Mouse (Mus musculus) midbrain, embryonic 16.5 days (tissue): Measurements from ENCODE around the gene Lyve1. TPM values are rescaled to one million over a fixed set of nuclear protein-coding genes. Genes with fewer than 3 reads are reported as not detected.

Experiments used
- ATAC-seq: fragments of 200-750 bp; cut with Nextera tagmentation; 2 replicates; pipeline ENCODE4 v1.8.0; 2017; ENCODE audit warnings: moderate TSS enrichment
- H3K27ac ChIP-seq: fragments of 300-500 bp; sonication (generic); 2 replicates; pipeline ENCODE4 v1.5.1; 2014; ENCODE audit warnings: mild to moderate bottlenecking, low read length, mixed read lengths
- H3K27me3 ChIP-seq: fragments of 300-500 bp; sonication (generic); 2 replicates; pipeline ENCODE4 v1.6.1; 2014; ENCODE audit warnings: low read depth, low read length, mixed read lengths; ENCODE audit not compliant: control insufficient read depth, insufficient read depth
- H3K36me3 ChIP-seq: fragments of 300-500 bp; sonication (generic); 2 replicates; pipeline ENCODE4 v1.6.1; 2014; ENCODE audit warnings: mild to moderate bottlenecking, low read length, moderate library complexity, mixed read lengths; ENCODE audit not compliant: control insufficient read depth, insufficient read depth
- H3K4me1 ChIP-seq: fragments of 300-500 bp; sonication (generic); 2 replicates; pipeline ENCODE4 v1.6.1; 2014; ENCODE audit warnings: mild to moderate bottlenecking, low read length, mixed read lengths; ENCODE audit not compliant: control insufficient read depth, insufficient read depth
- H3K4me2 ChIP-seq: fragments of 300-500 bp; sonication (generic); 2 replicates; pipeline ENCODE4 v1.6.1; 2014; ENCODE audit warnings: mild to moderate bottlenecking, low read length, mixed read lengths
- H3K4me3 ChIP-seq: fragments of 300-500 bp; sonication (generic); 2 replicates; pipeline ENCODE4 v1.5.1; 2014; ENCODE audit warnings: low read depth, mild to moderate bottlenecking, low read length, moderate library complexity, mixed read lengths
- H3K9ac ChIP-seq: fragments of 300-500 bp; sonication (generic); 2 replicates; pipeline ENCODE4 v1.6.1; 2014; ENCODE audit warnings: low read depth, low read length, mixed read lengths
- H3K9me3 ChIP-seq: fragments of 300-500 bp; sonication (generic); replicated peaks from 2 replicates; pipeline ENCODE4 v1.6.1; 2014; ENCODE audit warnings: mild to moderate bottlenecking, low read length, mixed read lengths; ENCODE audit not compliant: control insufficient read depth, poor library complexity, severe bottlenecking
- WGBS: fragments of 180-500 bp; shearing (Covaris S2); extraction: QIAGEN DNeasy Blood & Tissue Kit; methylation state at CpG from one replicate; pipeline ENCODE4 v1.1.7; 2014; 5-methylcytosine and 5-hydroxymethylcytosine counted together
- microRNA-seq: library from miRNA; unstranded; fragments of <30 nt; microRNA quantifications from one replicate; pipeline ENCODE4, GENCODE M21; 2017
- polyA plus RNA-seq: library from polyadenylated mRNA; unstranded; fragments of >200 nt; fragmentation: Nextera tagmentation; extraction: Ambion mirVana; gene quantifications from 2 replicates; pipeline ENCODE4 v1.2.1, GENCODE M21; 2015

Lyve1 gene
- polyA plus RNA-seq, 1 experiment from 2014 or later: 5.0 TPM

DNA sequence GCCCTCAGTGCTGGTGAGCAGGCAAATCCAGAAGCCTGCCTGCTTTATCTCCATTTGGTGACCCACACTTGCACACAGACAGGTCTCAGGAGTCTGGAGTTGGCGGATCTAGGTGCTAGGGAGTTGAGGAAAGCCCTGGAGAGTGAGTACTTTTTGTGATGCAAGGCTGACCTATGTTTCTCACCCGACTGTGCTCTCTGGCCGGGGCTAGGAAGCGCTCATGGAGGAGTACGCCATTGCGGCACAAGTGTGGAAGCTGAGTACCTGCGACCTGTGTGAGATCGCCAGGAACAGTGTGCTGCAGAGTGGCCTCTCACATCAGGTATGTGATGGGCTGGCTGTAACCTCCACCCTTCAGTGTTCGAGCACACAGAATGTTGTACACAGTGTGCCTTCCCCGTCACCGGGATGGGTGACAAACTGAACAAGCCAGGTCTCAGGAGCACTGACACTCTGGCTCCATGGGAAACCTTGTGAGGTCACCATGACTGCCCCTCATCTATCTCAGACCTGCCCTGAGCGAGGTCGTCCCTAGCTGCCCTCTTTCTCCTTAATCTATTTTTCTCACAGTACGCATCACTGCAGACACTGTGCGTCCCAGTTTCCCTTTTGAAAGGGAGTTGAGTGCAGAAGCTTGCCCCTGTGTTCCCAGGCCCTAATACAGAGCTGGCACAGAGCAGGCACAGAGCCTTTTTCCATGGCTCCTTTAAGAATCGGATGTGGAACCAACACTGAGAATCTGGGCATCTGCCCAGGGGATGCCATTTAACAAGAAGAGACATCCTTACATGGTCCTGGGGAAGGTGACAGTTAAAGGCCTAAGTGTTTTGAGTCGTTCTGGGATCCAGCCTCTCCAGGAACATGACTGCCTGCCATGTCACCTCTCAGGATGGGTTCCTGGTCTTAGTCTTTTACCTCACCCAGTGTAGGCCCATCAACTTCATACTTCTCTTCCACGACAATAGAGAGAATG lies 53.2 kb downstream of the Lyve1 start:
- Histone ChIP-seq H3K4me3 (no peak overlapping the region), H3K9ac (no peak overlapping the region), H3K27ac (no peak overlapping the region; the same call in 1 of the 2 replicates), H3K27me3 (no peaks in the 10 kb centered on the region), H3K36me3 (peaks cover 3% of the 10 kb centered on the region; the same call in 1 of the 2 replicates), H3K4me1 (no peaks in the 10 kb centered on the region), H3K9me3 (no peaks in the 10 kb centered on the region), H3K4me2 (no peak overlapping the region)
- no peak for ATAC-seq
- 84% methylated on average over 18 of the region's 18 CpGs for WGBS

GRCm38 (mm10) chr7:110808962-110809361 lies 54.1 kb downstream of the Lyve1 start:
- Histone ChIP-seq H3K9ac (no peak overlapping the region), H3K36me3 (peaks cover 3% of the 10 kb centered on the region; the same call in 1 of the 2 replicates), H3K4me3 (no peak overlapping the region), H3K4me1 (no peaks in the 10 kb centered on the region), H3K27ac (no peak overlapping the region), H3K4me2 (no peak overlapping the region), H3K9me3 (no peaks in the 10 kb centered on the region), H3K27me3 (no peaks in the 10 kb centered on the region)
- no peak for ATAC-seq
- 59% methylated on average over 3 of the region's 3 CpGs for WGBS

- H3K9me3 ChIP-seq: no peaks in the 10 kb centered on the region
- no peaks in the 10 kb centered on the region for H3K27me3 ChIP-seq
- H3K27ac ChIP-seq: no peak overlapping the region
- H3K36me3 ChIP-seq: peaks cover under 1% of the 10 kb centered on the region; the same call in 1 of the 2 replicates
- no peak for ATAC-seq
- 94% methylated on average over 13 of the region's 13 CpGs for WGBS
- H3K4me1 ChIP-seq: no peaks in the 10 kb centered on the region
- no peak overlapping the region for H3K9ac ChIP-seq
- H3K4me2 ChIP-seq: no peak overlapping the region
- H3K4me3 ChIP-seq: no peak overlapping the region
These were observed 55.5 kb downstream of the Lyve1 start for GRCm38 (mm10) chr7:110807460-110808030.

- no peak overlapping the region for H3K4me2 ChIP-seq
- no peaks in the 10 kb centered on the region for H3K27me3 ChIP-seq
- no peaks in the 10 kb centered on the region for H3K36me3 ChIP-seq
- no peak overlapping the region for H3K9ac ChIP-seq
- 66% methylated on average over 3 of the region's 3 CpGs for WGBS
- ATAC-seq: no peak
- H3K27ac ChIP-seq: no peak overlapping the region
- no peak overlapping the region for H3K4me3 ChIP-seq
- no peaks in the 10 kb centered on the region for H3K4me1 ChIP-seq
- H3K9me3 ChIP-seq: no peaks in the 10 kb centered on the region
These were observed 58.8 kb downstream of the Lyve1 start for GRCm38 (mm10) chr7:110804266-110804665.

DNA sequence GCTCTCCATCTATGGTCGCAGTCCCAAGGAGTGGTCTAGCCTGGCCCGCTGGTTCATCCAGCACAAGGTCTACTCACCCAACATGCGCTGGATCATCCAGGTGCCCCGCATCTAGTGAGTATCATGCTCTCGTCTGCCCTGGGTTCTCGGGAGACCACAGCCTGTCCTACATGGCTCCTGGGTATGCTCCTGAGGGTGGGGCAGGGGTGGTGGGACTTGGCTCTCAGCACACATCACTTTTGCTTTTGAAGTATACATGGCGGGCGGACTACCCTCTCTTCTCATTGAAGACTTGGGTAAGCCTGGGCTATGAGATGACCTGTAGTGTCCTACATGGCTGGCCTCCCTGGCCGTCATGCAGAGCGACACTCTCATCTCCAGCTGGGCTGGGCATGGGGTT lies 59.9 kb downstream of the Lyve1 start:
- Histone ChIP-seq H3K4me2 (no peak overlapping the region), H3K27ac (no peak overlapping the region), H3K4me3 (no peak overlapping the region), H3K9me3 (no peaks in the 10 kb centered on the region), H3K4me1 (no peaks in the 10 kb centered on the region), H3K36me3 (no peaks in the 10 kb centered on the region), H3K27me3 (no peaks in the 10 kb centered on the region), H3K9ac (no peak overlapping the region)
- 95% methylated on average over 10 of the region's 10 CpGs for WGBS
- ATAC-seq: no peak

DNA sequence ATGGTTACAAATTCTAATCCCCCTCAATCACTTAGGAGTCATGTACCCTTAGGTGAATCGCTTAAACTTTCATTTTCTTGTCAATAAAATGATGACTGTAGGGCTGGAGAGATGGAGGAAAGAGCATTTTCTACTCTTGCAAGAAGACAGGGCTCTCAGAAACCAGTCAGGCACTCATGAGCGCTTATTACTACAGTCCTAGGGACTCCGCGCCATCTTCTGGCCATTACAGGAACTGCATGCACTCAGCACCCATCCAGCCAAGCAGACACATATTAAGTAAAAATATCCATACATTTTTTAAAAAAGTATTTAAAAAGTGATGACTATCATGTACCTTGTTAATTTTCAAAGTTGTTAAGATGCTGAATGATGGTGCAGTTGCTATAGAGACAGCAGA lies 62.0 kb downstream of the Lyve1 start:
- under 1% methylated on average over 4 of the region's 4 CpGs for WGBS

More for the DNA sequence above, 62.0 kb downstream of the Lyve1 start:
- no peak overlapping the region for H3K4me2 ChIP-seq
- H3K27ac ChIP-seq: no peak overlapping the region
- H3K9ac ChIP-seq: no peak overlapping the region
- no peaks in the 10 kb centered on the region for H3K9me3 ChIP-seq
- H3K4me1 ChIP-seq: no peaks in the 10 kb centered on the region
- peak; percentile 77 for ATAC-seq
- no peaks in the 10 kb centered on the region for H3K27me3 ChIP-seq
- no peaks in the 10 kb centered on the region for H3K36me3 ChIP-seq
- H3K4me3 ChIP-seq: no peak overlapping the region

Small RNA genes within 50 kb of the gene (microRNA-seq; reads per million reads assigned to microRNA genes)
- not detected for gene Gm47282

Other genes with a start within 250 kb of the Lyve1 start
- 57.1 and 66.3 TPM in 2 replicates for gene Sbf2, start 248.3 kb downstream of the Lyve1 start, polyA plus RNA-seq
- gene Adm, start 235.6 kb downstream of the Lyve1 start, polyA plus RNA-seq: 3.9 and 4.9 TPM in 2 replicates
- 10.3 and 13.9 TPM in 2 replicates for gene Ampd3, start 95.0 kb downstream of the Lyve1 start, polyA plus RNA-seq
- 35.1 and 39.7 TPM in 2 replicates for gene Rnf141, start 18.8 kb downstream of the Lyve1 start, polyA plus RNA-seq
- 0.77 and 1.3 TPM in 2 replicates for gene Mrvi1, start 119.2 kb upstream of the Lyve1 start, polyA plus RNA-seq
- 81.8 and 89.3 TPM in 2 replicates for gene Ctr9, start 165.7 kb upstream of the Lyve1 start, polyA plus RNA-seq
- 1,168 and 1,270 TPM in 2 replicates for gene Eif4g2, start 219.8 kb upstream of the Lyve1 start, polyA plus RNA-seq